Mouse (Mus musculus) hindlimb bud, embryonic 11.5 days (tissue): Measurements from ENCODE around the gene Nanog.
"Not testable (repeated sequence)": the region's sequence is repeated elsewhere in the genome, so short reads cannot be mapped to it uniquely, and the experiment has no call there.

Experiments
- DNase-seq: peaks from one replicate; pipeline ENCODE4 v3.0.0-alpha.2; 2012; ENCODE audit warnings: low read depth, low spot score; ENCODE audit errors: extremely low spot score

Nanog gene

DNA sequence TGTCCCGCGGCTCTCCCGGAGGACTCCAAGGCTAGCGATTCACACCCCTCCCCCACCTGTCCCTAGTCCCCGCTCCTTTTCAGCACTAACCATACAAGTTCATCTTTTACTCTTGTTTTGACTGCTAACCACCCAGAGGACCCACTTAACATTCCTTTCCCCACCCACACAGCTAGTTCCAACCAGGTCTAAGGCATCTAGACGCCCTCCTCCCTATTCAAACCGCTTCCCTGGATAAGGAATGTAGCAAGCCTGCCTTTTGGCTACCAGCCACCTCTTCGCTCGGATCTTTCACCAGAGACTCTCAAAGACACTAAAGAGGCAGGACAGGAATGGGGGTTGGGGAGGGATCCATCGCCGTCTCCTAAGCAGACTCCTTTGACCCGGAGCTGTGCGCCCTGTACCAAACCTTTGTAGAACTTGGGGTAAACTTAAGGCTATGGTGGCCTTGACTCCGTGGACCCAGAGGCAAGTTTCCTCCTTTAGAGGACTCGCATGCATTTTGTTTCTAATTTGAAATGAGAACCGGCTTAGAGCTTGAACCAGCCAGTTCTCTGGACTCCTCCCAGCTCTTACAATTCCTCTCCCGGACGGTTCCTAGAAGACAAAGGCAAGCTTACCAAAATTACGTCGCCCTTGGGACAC is 4.7 kb upstream of the Nanog start:
- no peak for DNase-seq

DNA sequence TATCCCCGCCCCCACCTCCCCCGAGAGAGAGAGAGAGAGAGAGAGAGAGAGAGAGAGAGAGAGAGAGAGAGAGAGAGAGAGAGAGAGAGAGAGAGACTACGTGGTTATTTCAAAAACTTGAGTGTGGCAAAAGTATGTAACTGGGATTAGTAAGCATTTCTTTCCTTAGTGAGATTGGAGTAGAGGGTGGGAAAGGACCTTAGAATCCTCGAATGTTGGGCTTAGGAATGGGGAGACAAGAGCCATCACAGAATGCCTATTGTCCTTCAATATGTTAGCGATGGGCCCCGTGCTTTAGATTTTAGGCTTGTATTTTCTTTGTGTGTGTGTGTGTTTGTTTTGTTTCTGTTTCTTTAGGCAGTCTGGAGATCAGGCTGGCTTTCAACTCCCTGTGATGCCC is 4.0 kb upstream of the Nanog start:
- no peak for DNase-seq

DNA sequence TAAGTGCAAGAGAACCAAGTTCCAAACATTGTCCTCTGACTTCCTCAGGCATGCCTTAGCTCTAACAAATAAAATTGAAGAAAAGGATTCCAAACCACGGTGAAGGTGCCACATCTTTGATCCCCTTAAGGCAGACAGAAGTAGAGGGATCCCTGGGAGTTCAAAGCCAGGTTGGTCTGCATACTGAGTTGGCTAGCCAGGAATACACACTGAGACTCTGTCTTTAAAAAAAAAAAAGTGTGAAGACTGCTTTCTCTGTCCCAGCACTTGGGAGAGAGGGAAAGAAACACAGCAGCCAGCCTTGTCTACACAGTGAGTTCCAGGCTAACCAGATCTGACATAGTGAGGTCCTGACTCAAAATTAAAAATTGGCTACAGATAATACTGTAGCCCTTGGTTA is 3.6 kb upstream of the Nanog start:
- no peak for DNase-seq

DNA sequence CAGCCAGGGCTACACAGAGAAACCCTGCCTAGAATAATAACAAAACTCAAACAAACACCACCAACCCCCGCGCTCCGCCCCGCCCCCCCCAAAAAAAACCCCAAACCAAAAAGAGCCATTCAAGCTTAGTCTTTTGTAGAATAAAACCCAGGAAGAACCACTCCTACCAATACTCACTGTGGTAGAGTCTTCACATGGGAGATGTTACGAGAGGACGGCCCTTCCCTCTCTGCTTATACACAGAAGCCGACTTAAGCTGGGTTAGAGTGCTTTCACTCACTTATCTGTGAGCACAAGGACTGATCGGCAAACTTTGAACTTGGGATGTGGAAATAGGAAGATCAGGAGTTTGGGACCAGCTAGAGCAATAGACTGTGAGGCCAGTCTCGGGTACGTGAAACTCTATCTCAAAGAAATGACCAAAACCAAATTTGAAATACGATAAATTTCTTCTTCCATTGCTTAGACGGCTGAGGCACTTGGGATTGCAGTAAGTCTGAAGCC is 900 bp upstream of the Nanog start:
- no peak for DNase-seq

DNA sequence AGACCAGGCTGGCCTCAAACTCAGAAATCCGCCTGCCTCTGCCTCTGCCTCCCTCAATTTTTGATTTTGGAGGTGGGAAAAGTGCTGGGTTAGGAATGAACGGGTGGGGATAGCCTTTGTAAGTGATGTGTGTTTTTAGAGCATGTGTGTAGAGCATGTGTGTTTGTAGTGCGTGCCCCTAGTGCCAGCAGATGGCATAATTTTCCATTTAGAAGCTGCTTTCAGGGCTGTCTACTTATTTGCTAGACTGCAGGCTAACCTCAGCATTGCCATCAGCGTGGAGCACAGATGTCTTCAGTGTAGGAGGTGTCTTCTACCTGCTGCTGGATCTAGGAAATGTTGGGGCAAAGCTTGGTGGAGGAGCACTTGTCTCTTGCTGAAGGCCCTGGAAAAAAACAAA is 1.5 kb downstream of the Nanog start:
- DNase-seq, result no peak

DNA sequence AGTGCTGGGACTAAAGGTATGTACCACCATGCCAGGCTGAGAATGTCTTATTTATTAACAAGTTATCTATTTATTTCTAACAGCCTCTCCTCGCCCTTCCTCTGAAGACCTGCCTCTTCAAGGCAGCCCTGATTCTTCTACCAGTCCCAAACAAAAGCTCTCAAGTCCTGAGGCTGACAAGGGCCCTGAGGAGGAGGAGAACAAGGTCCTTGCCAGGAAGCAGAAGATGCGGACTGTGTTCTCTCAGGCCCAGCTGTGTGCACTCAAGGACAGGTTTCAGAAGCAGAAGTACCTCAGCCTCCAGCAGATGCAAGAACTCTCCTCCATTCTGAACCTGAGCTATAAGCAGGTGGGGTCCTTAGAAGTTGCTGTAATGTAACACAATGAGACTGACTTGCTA is 4.2 kb downstream of the Nanog start:
- DNase-seq, result no peak

DNA sequence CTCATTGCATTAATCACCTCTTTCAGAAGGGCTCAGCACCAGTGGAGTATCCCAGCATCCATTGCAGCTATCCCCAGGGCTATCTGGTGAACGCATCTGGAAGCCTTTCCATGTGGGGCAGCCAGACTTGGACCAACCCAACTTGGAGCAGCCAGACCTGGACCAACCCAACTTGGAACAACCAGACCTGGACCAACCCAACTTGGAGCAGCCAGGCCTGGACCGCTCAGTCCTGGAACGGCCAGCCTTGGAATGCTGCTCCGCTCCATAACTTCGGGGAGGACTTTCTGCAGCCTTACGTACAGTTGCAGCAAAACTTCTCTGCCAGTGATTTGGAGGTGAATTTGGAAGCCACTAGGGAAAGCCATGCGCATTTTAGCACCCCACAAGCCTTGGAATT is 5.8 kb downstream of the Nanog start:
- not testable (repeated sequence) for DNase-seq

DNA sequence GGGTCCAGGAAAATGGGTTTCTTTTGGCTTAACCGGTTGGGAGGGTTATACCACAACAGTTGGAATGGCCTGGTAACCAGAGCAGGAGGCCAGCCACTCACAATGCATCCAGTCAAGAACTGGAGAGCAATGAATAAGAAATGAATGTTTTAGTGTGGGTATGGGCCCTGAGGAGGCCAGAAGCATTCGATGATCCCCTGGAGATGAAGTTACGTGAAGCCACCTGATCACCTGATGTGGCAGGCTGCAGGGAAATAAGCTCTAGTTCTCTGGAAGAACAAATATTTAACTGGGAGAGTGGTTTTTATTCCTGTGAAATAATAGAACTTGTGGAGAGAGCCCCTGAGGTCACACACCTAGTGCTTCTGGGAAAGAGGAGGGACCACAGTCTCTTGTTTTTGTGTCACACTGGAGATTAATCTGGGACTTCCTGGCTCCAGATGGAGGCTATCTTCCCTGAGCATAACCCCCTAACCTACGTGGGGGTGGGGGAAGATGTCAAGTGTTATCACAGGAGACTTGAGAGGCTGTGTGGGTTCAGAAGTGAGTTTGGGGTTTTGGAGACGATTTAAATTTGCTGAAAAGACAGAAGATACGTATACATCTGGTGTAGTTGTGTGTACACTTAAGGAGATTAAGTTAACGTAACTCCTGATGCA is 7.5 kb downstream of the Nanog start:
- DNase-seq, result no peak

DNA sequence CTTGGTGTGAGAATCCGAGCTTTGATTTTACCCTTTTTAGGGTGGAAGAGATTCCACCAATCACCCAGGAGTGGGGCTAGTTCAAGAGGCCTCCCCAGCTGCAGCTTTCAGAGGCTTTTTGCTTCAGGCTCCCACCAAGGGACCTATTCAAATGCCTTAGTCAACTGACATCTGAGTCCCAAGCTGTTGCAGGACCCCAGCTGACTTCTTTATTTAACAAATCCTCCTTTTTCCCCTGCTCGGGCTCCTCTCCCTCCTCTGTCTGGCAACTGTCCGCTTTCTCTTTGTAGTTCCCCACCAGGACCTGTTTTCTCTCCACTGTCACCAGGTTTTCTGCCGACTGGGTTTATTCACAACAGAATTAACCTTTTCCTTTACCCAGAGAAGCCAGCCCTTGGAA is 8.6 kb downstream of the Nanog start:
- DNase-seq, result no peak

DNA sequence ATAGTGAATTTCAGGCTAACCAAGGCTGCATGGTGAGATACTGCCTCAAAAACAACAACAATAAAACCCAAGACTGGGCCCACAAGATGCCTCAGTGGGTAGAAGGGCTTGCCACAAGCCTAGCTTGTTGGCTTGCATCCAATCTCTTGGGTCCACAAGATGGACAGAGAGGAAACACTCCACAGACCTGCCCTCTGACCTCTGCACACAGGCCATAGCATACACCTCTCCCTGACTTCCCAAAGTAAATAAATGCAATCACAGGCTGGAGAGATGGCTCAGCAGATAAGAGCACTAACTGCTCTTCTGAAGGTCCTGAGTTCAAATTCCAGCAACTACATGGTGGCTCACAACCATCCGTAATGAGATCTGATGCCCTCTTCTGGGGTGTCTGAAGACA is 10.9 kb downstream of the Nanog start:
- DNase-seq, result not testable (repeated sequence)

DNA sequence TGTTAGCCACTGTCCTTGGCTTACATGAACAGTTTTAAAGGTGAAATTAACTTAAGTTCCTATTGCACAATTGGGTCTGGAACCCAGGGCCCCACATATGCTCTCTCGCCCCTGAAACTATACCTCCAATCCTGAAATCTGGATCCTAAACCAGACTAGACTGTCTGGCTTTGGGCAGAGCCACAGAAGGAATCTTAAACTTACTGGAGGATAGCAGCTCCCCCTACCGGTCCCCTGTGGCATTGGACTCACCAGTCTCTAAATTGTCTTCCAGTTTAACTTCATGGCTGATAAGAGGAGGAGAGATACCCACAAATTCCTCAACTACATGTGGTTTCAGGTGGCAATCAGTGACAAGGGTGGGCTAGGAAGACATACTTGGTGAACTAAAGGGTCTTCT is 12.7 kb downstream of the Nanog start:
- no peak for DNase-seq

DNA sequence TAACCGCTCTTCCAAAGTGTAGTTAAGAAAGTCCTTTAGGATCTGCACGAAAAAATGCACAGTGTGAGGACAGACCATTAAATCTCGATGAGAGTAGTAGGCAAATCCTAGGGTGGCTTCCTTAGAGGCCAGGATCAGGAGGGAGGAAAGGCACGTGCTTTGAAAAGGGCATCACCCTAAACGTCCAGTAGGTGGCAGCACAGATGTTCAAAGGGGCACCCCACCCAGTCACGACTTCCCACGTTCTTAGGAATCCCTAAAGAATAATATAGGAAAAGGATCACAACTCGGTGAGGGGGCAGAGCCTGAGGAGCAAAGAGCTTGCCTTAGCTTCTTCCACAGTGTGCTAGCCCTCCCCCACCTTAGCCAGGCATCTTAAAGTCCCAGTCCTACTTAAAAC is 32.7 kb downstream of the Nanog start:
- DNase-seq, result no peak

DNA sequence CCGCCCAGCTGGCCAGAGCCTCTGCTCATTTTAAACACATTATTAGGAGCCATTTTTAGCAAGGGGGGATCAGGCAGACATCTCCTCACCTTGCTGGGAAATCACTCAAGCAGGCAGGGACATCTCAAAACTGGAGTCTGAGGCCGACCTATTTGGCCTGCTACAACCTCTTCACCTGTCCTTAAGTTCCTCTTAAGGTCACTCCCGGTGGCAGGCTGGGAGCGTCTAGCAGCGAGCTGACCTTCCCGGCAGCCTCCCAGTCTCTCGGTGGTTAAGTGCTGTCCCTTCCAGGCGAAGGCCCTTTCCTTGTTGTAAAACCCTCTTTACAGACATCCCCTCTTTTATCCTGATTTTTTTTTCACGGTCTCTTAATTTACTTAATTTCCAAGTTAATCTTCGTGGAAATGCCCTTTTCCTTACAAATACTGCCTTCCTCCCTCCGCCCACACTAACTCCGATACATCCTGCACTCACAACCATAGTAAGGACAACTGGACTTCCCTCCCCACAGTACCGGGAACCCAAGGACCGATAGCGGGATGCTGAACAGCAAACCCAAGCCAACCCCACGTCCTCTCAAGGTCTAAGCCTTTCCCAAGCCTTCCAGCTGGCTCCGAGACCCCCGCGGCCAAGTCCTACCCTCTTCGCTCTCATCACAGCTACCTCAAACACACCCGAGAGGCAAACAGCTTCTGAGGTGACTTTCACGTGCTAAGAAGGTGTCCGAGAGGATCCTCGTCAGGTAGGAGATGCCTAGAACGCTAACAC is 34.4 kb downstream of the Nanog start:
- DNase-seq, result no peak

DNA sequence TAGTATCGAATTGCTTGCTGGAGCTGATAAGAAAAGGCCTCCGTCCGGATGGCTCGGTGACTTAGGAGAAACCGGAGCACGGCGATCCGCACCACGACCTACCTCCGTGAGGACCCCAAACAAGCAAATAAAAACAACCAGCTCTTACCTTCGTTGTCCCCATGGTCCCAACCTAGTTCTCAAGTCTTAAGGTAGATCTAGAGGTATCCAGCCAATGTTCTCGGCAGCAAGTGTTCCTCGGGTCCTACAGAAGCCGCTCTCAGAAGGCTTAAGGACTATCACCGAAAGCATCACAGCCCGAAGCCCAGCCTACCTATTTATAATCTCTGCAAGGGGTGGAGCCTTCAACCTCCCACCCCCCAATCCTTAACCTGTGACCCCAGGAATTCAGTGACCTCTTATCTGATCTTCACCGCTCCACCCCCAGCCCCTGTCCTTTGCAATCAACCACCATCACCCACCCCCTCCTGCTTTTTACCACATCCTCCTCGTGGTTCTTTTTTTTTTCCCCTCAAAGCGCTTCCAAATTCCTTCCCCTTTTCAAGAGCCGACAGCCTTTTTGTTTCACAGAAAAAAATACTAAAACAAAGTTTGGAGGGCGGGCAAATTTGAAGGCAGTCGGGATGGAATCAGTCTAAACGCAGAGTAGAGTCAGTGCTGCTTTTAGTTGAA is 35.1 kb downstream of the Nanog start:
- no peak for DNase-seq

DNA sequence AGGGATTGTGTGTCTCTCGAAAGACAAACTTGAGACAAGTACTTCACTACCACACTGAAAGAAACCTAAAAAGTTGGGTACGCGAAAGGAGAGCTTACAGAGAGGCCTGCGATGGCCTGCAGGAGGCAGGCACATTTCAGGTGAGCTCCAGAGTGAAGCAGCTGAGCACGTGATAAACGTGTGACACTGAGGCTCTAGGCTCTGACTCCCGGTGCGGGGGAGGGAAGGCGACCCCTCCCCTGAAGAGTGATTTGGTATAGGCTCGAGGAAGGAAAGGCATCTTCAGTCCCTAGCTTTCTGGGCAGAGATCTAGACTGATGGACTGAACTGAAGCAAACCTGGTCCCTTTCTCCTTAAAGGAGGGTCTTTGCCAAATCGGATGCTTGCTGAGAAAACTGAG is 36.1 kb downstream of the Nanog start:
- DNase-seq, result no peak

DNA sequence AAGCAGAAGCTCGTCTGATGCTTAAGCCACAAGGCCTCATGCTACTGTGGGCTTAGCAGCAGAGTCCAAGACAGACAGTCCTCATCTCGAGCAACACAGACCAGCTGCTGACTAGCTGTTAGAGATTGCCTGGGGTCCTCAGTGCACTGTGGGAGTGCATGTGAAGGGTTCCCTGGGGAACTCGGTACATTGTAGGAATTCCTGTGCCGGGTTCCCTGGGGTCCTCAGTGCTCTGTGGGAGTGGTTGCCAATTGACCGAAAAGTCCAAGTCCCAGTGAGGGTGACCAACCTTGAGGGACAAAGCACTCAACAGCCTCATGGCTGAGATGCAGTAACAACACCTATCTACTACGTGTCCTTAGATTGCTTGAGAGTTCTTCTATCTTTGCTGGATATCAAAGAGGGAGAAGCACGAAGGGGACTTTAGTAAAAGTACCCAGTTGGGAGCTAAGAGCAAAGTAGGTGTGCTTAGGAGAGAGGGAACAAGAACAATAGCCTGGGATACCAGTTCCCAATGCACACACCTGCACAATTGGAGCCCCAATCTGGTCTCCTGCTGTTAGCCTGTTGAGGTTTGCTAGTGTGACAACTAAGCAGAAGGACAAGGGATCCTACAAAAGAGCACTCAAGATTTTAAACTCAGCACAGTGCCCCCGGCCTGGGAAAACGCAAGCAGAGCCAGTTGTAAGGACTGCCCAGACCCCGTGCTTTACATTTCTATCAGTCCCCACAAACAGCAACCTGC is 37.4 kb downstream of the Nanog start:
- DNase-seq, result no peak

DNA sequence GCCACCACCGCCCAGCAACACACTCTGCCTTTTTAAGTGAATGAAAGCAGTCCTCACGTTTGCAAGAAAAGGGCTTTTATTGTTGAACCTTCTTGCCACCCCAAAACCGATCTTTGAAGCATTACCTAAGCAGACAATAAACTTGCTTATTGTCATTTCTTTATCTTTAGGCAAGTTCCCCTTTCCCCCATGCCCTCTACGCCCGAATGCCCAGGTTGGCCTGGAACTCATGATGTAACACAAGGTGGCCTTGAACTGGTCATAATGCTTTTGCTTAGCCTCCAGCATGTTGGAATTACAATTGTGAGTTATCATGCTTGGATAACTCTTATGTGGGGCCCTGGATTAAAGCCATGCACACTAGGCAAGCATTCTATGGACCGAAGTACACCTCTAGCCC is 43.3 kb downstream of the Nanog start:
- DNase-seq, result no peak

DNA sequence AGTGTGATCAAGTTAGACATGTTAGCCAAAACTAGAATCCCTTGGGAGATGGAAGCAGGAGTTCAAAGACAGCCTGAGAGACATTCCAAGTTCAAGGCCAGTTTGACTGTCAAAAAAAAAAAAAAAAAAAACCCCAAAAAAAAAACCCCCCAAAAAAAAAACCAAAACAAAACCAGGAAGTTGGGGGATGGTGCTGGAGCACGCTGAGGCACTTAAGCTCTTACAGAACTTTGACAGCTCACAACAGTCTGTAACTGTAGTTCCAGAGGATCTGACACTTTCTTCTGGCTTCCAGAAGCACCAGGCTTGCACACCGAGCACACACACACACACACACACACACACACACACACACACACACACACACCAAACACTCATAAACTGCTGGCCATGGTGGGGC is 48.6 kb downstream of the Nanog start:
- DNase-seq, result no peak

DNA sequence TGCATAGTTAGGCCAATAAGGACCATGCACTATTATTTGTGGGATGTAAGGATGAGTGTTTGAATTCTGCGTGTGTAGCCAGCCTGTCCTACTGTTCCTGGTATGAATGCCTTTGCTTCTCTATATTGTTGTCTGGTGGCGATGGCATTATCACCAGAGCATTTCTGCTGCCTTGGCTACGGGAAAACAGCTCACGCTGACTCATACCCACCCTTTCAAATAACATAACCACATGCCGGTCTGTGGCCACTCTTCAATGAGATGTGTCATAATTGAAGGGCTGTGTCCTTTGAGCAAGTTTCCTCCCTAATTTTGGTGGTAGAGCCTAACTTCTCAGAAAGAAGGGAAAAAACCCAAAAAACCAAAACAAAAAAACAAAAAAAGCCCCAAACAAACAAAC is 51.4 kb downstream of the Nanog start:
- DNase-seq, result no peak

DNA sequence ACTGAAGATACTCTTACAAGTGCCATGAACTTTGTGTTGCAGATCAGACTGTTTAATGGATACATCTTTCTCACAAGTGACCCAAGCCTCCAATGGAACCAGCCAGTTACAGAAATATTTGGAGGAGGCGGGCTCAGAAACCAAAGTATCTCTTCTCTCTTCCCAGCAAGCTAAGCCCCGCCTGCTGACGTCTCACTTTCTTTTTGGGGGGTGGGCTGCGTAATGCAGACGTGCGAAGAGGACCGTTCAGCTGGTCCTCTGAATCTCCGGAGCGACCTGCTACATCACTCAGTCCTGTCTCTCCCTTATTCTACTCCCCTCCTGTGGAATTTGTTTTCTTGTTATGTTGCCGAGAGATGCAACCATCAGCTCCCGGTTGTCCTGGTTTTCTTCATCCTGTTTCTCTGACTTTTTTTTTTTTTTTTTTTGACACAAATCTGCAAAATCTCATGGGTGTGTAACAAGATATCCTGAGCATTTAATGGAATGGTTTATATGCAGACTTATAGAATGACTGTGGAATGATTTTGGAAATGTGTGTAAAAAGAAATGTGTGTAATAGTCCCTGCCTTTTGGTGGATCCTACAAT is 53.8 kb downstream of the Nanog start:
- no peak for DNase-seq

DNA sequence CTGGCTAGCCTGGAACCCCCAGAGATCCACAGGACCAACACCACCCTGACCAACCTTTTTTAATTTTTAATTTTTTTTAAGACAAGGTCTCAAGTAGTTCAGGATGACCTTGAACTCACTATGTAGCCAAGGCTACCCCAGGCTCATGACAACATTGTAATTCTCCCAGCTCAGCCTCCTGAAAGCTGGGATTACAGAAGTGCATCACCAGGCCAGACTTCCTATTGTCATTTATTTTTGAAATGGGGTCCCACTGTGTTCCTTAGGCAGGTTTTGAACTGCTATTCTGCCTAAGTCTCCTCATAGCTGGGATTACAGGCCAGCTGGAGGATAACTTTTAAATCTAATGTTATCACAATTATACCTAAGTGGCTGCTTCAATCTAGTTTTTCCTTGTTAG is 54.6 kb downstream of the Nanog start:
- no peak for DNase-seq
